In the genomic region with DNA sequence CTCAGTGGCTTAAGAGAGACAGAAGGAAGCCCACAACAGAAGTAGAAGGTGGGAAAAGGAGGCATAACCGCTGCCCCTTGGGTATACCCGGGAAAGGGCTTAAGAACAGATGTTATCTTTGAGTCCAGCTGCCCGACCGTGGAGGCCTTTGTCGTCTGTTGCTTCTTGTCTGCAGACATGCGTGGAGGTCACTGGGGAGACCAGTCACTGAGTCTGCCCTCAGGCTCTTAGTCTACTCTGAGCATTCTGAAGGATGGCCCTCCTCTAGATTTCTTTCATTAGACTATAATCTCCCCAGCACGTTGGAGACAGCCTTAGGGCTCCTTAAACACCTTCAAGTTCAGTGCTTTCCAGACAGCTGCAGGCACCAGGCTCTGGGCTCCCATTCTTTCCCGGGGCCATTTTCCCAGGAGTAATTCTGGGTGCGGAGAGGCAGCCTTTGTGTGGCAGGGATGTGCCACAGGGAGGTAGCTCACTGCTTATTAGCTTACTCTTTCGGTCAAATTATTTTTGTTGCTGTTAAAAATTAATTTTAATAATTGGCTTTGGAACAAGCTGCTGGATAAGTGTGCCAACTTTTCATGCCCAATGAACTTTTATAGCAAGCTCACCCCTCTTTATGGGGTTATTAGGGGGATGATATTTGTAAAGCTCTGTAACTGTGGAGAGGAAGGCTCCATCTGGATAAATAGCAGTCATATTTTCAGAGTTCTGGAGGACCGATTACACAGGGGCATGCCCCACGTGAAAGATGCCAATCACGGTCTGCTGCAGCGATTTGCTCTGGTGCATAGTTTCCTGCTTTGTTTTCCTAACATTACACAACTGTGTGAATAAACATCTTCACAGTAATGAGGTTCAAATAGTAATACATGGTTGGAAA, we compare ENCODE assay signal across 20 mouse cellular contexts. TPM values are rescaled to one million over a fixed set of nuclear protein-coding genes. Genes with fewer than 3 reads are reported as not detected.
DNase-seq lines count a peak whose midpoint lies in the region; ATAC-seq and TF ChIP-seq lines count a peak whose summit lies in the region.
"Had no signal": no experiment of that assay in that cellular context is flagged by ENCODE, and none has a peak within 500 bp of the region (broad histone marks: within the 10 kb centered on the region; RNA-seq: fewer than 3 reads in every experiment).

No protein-coding gene starts in this region.

- peak overlapping the region; percentile 65 for H3K27ac ChIP-seq in kidney, embryonic 15.5 days
- H3K27ac ChIP-seq in embryonic facial prominence, embryonic 10.5 days (replicated peaks) = peak overlapping the region; percentile 48; the same call in 1 of the 2 replicates
- no peak overlapping the region for H3K27ac ChIP-seq in midbrain, embryonic 16.5 days (ENCODE audit: low read length)
- no peak overlapping the region for H3K27ac ChIP-seq in forebrain, embryonic 14.5 days (ENCODE audit: low read depth, low read length)
- H3K27ac ChIP-seq: embryonic facial prominence, embryonic 15.5 days; heart, embryonic 13.5 days had no signal

- peaks cover 65% of the 10 kb centered on the region for H3K4me1 ChIP-seq in kidney, embryonic 15.5 days
- peaks cover 54% of the 10 kb centered on the region for H3K4me1 ChIP-seq in embryonic facial prominence, embryonic 10.5 days
- peaks cover 4% of the 10 kb centered on the region; the same call in 1 of the 2 replicates for H3K4me1 ChIP-seq in midbrain, embryonic 16.5 days (ENCODE audit: control insufficient read depth, insufficient read depth, low read length)
- H3K4me1 ChIP-seq in forebrain, embryonic 14.5 days (ENCODE audit: control insufficient read depth, insufficient read depth, low read length) = no peaks in the 10 kb centered on the region
- H3K4me1 ChIP-seq: megakaryocyte, embryonic 14.5 days had no signal

- ATAC-seq in kidney, embryonic 15.5 days (replicated peaks; ENCODE audit: low FRiP score) = peak; percentile 21; the same call in 1 of the 2 replicates
- ATAC-seq in Patski = peak; percentile 95
- 0 out of 2 replicates have a peak, but pooled peaks have one; percentile 45 for ATAC-seq in midbrain, embryonic 16.5 days
- no peak for ATAC-seq in forebrain, embryonic 14.5 days

- no peaks in the 10 kb centered on the region for H3K27me3 ChIP-seq in kidney, embryonic 15.5 days
- no peaks in the 10 kb centered on the region for H3K27me3 ChIP-seq in Patski
- H3K27me3 ChIP-seq in embryonic facial prominence, embryonic 10.5 days (replicated peaks; ENCODE audit: low read depth, poor library complexity, severe bottlenecking) = peaks cover 22% of the 10 kb centered on the region
- no peaks in the 10 kb centered on the region for H3K27me3 ChIP-seq in midbrain, embryonic 16.5 days (ENCODE audit: control insufficient read depth, insufficient read depth, low read depth, low read length)
- H3K27me3 ChIP-seq in forebrain, embryonic 14.5 days (replicated peaks; ENCODE audit: control insufficient read depth, insufficient read depth, low read length) = no peaks in the 10 kb centered on the region
- H3K27me3 ChIP-seq: embryonic facial prominence, embryonic 15.5 days; heart, embryonic 13.5 days had no signal

- TF ChIP-seq CTCF in Patski (IDR thresholded peaks at IDR 0.05) = no peak

- H3K4me3 ChIP-seq in kidney, embryonic 15.5 days (replicated peaks) = no peak overlapping the region
- H3K4me3 ChIP-seq in embryonic facial prominence, embryonic 10.5 days = no peak overlapping the region
- H3K4me3 ChIP-seq in midbrain, embryonic 16.5 days (ENCODE audit: low read depth, low read length) = no peak overlapping the region
- H3K4me3 ChIP-seq in forebrain, embryonic 14.5 days (ENCODE audit: low read depth, low read length) = no peak overlapping the region
- H3K4me3 ChIP-seq: embryonic facial prominence, embryonic 15.5 days; heart, embryonic 13.5 days; megakaryocyte, embryonic 14.5 days; myocyte had no signal

- H3K9ac ChIP-seq in kidney, embryonic 15.5 days = no peak overlapping the region
- no peak overlapping the region for H3K9ac ChIP-seq in midbrain, embryonic 16.5 days (ENCODE audit: low read depth, low read length)
- H3K9ac ChIP-seq in forebrain, embryonic 14.5 days (ENCODE audit: low read length) = no peak overlapping the region
- H3K9ac ChIP-seq: embryonic facial prominence, embryonic 15.5 days; heart, embryonic 13.5 days had no signal

- peaks cover 22% of the 10 kb centered on the region for H3K36me3 ChIP-seq in kidney, embryonic 15.5 days
- peaks cover 16% of the 10 kb centered on the region for H3K36me3 ChIP-seq in embryonic facial prominence, embryonic 10.5 days (replicated peaks)
- H3K36me3 ChIP-seq in midbrain, embryonic 16.5 days (ENCODE audit: control insufficient read depth, insufficient read depth, low read length) = no peaks in the 10 kb centered on the region
- no peaks in the 10 kb centered on the region for H3K36me3 ChIP-seq in forebrain, embryonic 14.5 days (ENCODE audit: control insufficient read depth, insufficient read depth, low read length)

- H3K4me2 ChIP-seq in kidney, embryonic 15.5 days = no peak overlapping the region
- no peak overlapping the region for H3K4me2 ChIP-seq in midbrain, embryonic 16.5 days (ENCODE audit: low read length)
- no peak overlapping the region for H3K4me2 ChIP-seq in forebrain, embryonic 14.5 days (ENCODE audit: low read length)
- H3K4me2 ChIP-seq: embryonic facial prominence, embryonic 15.5 days; heart, embryonic 13.5 days; liver, embryonic 11.5 days had no signal

- no peaks in the 10 kb centered on the region for H3K9me3 ChIP-seq in kidney, embryonic 15.5 days (replicated peaks)
- no peaks in the 10 kb centered on the region for H3K9me3 ChIP-seq in embryonic facial prominence, embryonic 10.5 days
- H3K9me3 ChIP-seq in midbrain, embryonic 16.5 days (replicated peaks; ENCODE audit: control insufficient read depth, low read length, poor library complexity, severe bottlenecking) = no peaks in the 10 kb centered on the region
- H3K9me3 ChIP-seq in forebrain, embryonic 14.5 days (replicated peaks; ENCODE audit: control insufficient read depth, low read length) = no peaks in the 10 kb centered on the region
- H3K9me3 ChIP-seq: embryonic facial prominence, embryonic 15.5 days; heart, embryonic 13.5 days had no signal

- POLR2A ChIA-PET in Patski (lab: Charles Lee) = interaction anchor here (0.6 to 1.5 kb wide), 4 partner anchors 11 to 80 kb away, joined by 3 to 7 read pairs (median 4); no protein-coding TSS in a partner anchor

- no peak for DNase-seq in kidney, postnatal 14 days
- peak; percentile 94 for DNase-seq in Patski (ENCODE audit: low read depth, low spot score)
- DNase-seq in embryonic facial prominence, embryonic 10.5 days (ENCODE audit: low spot score) = no peak
- no peak for DNase-seq in adrenal gland, postnatal 10 days
- no peak for DNase-seq in forebrain, embryonic 14.5 days (ENCODE audit: low spot score)
- DNase-seq: adrenal gland, postnatal 25 days; cerebellum, adult 11-12 months; cerebellum, postnatal 25 days; embryo, embryonic 11 days; heart, adult 11 months; lung, adult 18-20 months; lung, postnatal 14 days; right cerebral cortex, postnatal 4 days had no signal

- 25% methylated on average over 14 of the region's 14 CpGs for WGBS in kidney, embryonic 15.5 days
- 42% methylated on average over 14 of the region's 14 CpGs for WGBS in embryonic facial prominence, embryonic 10.5 days
- WGBS in midbrain, embryonic 16.5 days = 38% methylated on average over 14 of the region's 14 CpGs
- 51% methylated on average over 14 of the region's 14 CpGs for WGBS in forebrain, embryonic 14.5 days

- in situ Hi-C loops in Patski (cut with MboI; ENCODE audit: low pct_unique_long_range_greater_than_20kb) = no loop called here

- CTCF ChIA-PET in Patski (lab: Charles Lee) = interaction anchor here (0.8 to 2.2 kb wide), 6 partner anchors 9 to 128 kb away, joined by 3 to 6 read pairs (median 3); no protein-coding TSS in a partner anchor

RNA-seq across cellular contexts. Expression of a gene that starts 19.8 kb away (rescaled TPM):
- 87.7 and 89.1 TPM in 2 replicates for polyA plus RNA-seq in kidney, embryonic 15.5 days (2015; fragmentation: Nextera tagmentation; extraction: Ambion mirVana)
- 33.0 TPM for polyA plus RNA-seq in Patski (2021)
- 31.1 and 34.2 TPM in 2 replicates for polyA plus RNA-seq in embryonic facial prominence, embryonic 10.5 days (2016; fragmentation: Nextera tagmentation; extraction: Ambion mirVana)
- 15.9 and 16.3 TPM in 2 replicates for polyA plus RNA-seq in midbrain, embryonic 16.5 days (2015; fragmentation: Nextera tagmentation; extraction: Ambion mirVana)
- 10 to 100 TPM; 29.8 to 39.6 TPM for total RNA-seq in adrenal gland, postnatal 10 days (2021)
- polyA plus RNA-seq in forebrain, embryonic 14.5 days (2014; fragmentation: Nextera tagmentation; extraction: Ambion mirVana) = 9.7 and 13.4 TPM in 2 replicates

Comparison
In these comparisons a context has a peak if more than half of its experiments do, and no peak if none do; other contexts are left out.
1. H3K27ac ChIP-seq: peak in kidney, embryonic 15.5 days (single experiment) and embryonic facial prominence, embryonic 10.5 days (single experiment); none in midbrain, embryonic 16.5 days (single experiment) and forebrain, embryonic 14.5 days (single experiment).